Mouse (Mus musculus) liver, postnatal 0 days (tissue): ENCODE results near the gene Rnf111.

ENCODE experiments used
- CTCF ChIP-seq: sonication (generic); IDR thresholded peaks from 2 replicates; pipeline ENCODE4 v1.5.1; 2016; ENCODE audit warnings: antibody characterized with exemption, low read depth
- EP300 ChIP-seq: IDR thresholded peaks from 2 replicates; pipeline ENCODE4 v1.6.1; 2016; ENCODE audit warnings: antibody characterized with exemption, low read depth, mild to moderate bottlenecking

DNA sequence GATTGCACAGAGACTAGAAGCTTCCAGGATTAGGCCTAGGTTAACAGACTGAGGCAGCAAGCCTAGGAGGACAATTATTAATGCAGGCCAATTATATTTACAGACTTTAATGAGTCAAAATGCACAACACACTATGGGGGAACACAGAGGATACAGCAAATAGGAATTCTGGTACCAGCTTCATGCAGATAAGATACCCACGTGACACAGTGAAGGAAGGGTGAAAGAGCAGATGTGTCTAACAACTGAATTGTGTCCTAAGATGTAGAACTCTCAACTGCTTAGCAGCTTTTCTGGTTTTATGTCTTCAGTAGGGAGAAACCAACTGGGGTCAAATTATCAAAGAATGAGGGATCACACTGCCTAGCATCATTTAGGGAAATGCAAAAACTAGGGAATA, 17.7 kb downstream of the Rnf111 start:
- TF ChIP-seq EP300 (no peak), CTCF (no peak)
